Mouse (Mus musculus) megakaryocyte, embryonic 14.5 days (primary cell): ENCODE measurements around the gene Satb1. TPM values are rescaled to one million over a fixed set of nuclear protein-coding genes. Genes with fewer than 3 reads are reported as not detected.

ENCODE experiments used
- H3K27me3 ChIP-seq: replicated peaks from 2 replicates; pipeline ENCODE3; 2012; ENCODE audit warnings: inconsistent platforms
- H3K36me3 ChIP-seq: replicated peaks from 2 replicates; pipeline ENCODE3; 2012; ENCODE audit warnings: low read length, inconsistent platforms, mixed read lengths
- H3K4me1 ChIP-seq: 2 replicates; pipeline ENCODE4 v1.6.1; 2012; ENCODE audit warnings: inconsistent platforms
- H3K4me3 ChIP-seq: replicated peaks from 2 replicates; pipeline ENCODE3; 2012; ENCODE audit warnings: moderate library complexity, mild to moderate bottlenecking, inconsistent platforms
- H3K9me3 ChIP-seq: 2 replicates; pipeline ENCODE4 v1.6.1; 2012; ENCODE audit warnings: inconsistent platforms
- FLI1 ChIP-seq: IDR thresholded peaks from 2 replicates; pipeline ENCODE4 v1.6.1; 2012; ENCODE audit warnings: low read length, inconsistent platforms, mixed read lengths
- GATA1 ChIP-seq: IDR thresholded peaks from 3 replicates; pipeline ENCODE4 v1.6.1; 2012; ENCODE audit warnings: mixed read lengths, low read length, inconsistent platforms, borderline replicate concordance
- polyA plus RNA-seq: library from polyadenylated mRNA; stranded (reverse); fragments of >175 nt; gene quantifications from 2 replicates; pipeline ENCODE4 v1.2.3, GENCODE M21; 2012; ENCODE audit warnings: low replicate concordance; ENCODE audit not compliant: insufficient read depth

The Satb1 gene
- polyA plus RNA-seq, 1 experiment: 0.46 TPM

- no peaks in the 10 kb centered on the region for H3K36me3 ChIP-seq
- no peak overlapping the region for H3K4me3 ChIP-seq
- H3K27me3 ChIP-seq: no peaks in the 10 kb centered on the region
- no peak for TF ChIP-seq GATA1
- no peak for TF ChIP-seq FLI1
- no peaks in the 10 kb centered on the region for H3K4me1 ChIP-seq
- H3K9me3 ChIP-seq: no peaks in the 10 kb centered on the region
Observed at GRCm38 (mm10) chr17:51752142-51752541, 80.9 kb downstream of the Satb1 start.

GRCm38 (mm10) chr17:51747204-51747603 is 85.9 kb downstream of the Satb1 start:
- Histone ChIP-seq H3K9me3 (peaks cover 13% of the 10 kb centered on the region; the same call in 1 of the 2 replicates), H3K4me3 (no peak overlapping the region), H3K27me3 (no peaks in the 10 kb centered on the region), H3K36me3 (no peaks in the 10 kb centered on the region), H3K4me1 (no peaks in the 10 kb centered on the region)
- TF ChIP-seq GATA1 (no peak), FLI1 (no peak)

GRCm38 (mm10) chr17:51742502-51742901 is 90.6 kb downstream of the Satb1 start:
- Histone ChIP-seq H3K9me3 (peaks cover 13% of the 10 kb centered on the region; the same call in 1 of the 2 replicates), H3K27me3 (no peaks in the 10 kb centered on the region), H3K36me3 (no peaks in the 10 kb centered on the region), H3K4me3 (no peak overlapping the region), H3K4me1 (no peaks in the 10 kb centered on the region)
- TF ChIP-seq GATA1: no peak
- TF ChIP-seq FLI1: no peak

DNA sequence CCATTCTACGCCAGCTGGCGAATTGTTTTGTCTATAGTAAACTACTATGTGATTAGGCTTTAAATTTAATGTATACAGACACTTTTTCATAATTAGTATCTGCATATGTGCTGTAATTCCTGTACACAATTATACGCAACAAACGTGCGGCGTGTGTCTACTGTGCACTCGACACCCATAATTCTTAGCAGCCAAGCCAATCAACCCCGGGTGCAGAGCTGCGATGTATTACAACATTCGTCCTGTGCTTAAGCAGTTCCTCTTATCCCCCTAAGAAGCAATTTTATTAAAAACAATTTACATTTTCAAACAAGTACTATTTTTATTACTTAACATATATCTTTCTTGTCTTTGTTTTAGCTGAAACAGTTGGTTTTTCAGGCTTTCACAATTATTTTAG is 92.0 kb downstream of the Satb1 start:
- H3K9me3 ChIP-seq: peaks cover 13% of the 10 kb centered on the region; the same call in 1 of the 2 replicates
- H3K27me3 ChIP-seq: no peaks in the 10 kb centered on the region
- no peaks in the 10 kb centered on the region for H3K36me3 ChIP-seq
- no peak overlapping the region for H3K4me3 ChIP-seq
- TF ChIP-seq GATA1: no peak
- H3K4me1 ChIP-seq: no peaks in the 10 kb centered on the region

DNA sequence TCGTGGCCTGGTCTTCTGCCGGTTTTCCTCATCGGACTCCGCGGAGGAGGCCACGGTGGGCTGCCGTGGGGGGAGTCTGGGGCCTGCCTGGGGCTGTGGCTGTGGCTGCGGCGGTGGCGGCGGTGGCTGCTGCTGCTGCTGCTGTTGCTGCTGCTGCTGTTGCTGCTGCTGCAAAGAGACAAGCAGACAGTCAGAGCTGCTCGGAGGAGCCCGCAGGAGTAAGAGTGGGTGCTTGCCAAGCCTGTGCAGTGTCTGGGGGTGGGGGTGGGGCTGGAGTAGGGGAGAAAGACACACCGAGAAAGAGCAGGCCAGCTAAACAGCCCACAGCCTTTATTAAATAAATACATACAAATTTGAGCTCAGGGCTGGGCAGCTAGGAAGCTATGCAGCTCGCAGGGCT is 92.8 kb downstream of the Satb1 start:
- Histone ChIP-seq H3K4me1 (no peaks in the 10 kb centered on the region), H3K36me3 (no peaks in the 10 kb centered on the region), H3K27me3 (no peaks in the 10 kb centered on the region), H3K9me3 (peaks cover 13% of the 10 kb centered on the region; the same call in 1 of the 2 replicates), H3K4me3 (no peak overlapping the region)
- TF ChIP-seq FLI1 (no peak), GATA1 (no peak)

DNA sequence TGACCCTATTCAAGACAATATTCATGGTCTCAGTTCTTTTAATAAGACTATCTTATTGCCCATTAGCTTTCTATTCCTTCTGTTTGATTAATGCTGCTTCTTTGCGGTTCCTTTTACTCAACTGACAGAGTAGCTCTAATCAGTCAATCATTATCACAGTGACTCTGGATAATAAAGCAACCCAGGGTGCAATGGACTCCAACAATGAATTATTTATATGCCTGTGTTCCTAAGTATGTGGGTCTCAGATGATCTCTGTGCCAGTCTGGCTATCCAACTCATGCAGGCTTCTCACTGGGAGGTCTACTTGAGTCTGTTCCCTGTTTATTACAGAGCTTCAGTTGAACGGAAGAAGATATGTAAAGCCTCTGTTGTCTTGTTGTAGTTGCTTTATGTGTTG is 108.6 kb downstream of the Satb1 start:
- Histone ChIP-seq H3K36me3 (no peaks in the 10 kb centered on the region), H3K4me3 (no peak overlapping the region), H3K4me1 (no peaks in the 10 kb centered on the region), H3K9me3 (no peaks in the 10 kb centered on the region), H3K27me3 (no peaks in the 10 kb centered on the region)
- no peak for TF ChIP-seq GATA1
- no peak for TF ChIP-seq FLI1

DNA sequence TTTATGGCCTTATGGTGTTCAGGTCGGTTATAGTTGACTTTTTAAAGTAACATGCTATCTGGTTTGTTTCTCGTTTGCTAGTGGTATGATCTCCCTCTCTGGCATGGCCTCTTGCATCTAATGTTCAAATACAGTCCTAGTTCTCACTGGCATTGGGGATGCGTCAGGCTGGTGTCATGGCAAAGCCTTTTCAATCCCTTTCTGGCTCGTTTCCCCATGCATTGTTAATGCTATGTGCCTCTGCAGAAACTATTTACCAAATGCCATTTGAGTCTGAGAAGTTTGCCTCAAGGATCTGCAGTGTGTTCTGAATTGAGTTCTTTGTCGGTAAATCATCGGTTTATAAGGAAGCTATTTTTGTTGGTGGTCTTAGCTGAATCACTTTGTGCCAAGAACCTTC is 137.4 kb downstream of the Satb1 start:
- Histone ChIP-seq H3K9me3 (no peaks in the 10 kb centered on the region), H3K27me3 (no peaks in the 10 kb centered on the region), H3K4me3 (no peak overlapping the region), H3K4me1 (no peaks in the 10 kb centered on the region), H3K36me3 (no peaks in the 10 kb centered on the region)
- TF ChIP-seq FLI1: no peak
- no peak for TF ChIP-seq GATA1

DNA sequence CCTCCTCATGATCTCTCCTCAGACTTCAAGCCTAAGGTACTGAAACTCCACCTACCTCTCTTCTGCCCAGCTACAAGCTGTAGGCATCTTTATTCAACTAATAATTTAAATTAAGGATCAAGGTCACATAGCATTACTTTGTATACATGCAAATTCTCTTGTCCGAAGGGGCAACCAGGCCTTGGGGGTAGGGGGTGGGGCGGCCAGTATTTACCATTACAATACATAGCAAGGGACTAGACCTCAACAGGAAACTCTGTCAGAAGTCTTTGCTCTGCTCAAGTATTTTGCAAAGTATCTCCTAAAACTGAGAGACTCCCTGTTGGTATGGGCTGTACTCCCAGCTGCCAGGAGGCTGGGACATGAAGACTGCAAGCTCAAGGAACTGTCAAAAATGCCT is 137.8 kb downstream of the Satb1 start:
- no peaks in the 10 kb centered on the region for H3K36me3 ChIP-seq
- no peaks in the 10 kb centered on the region for H3K27me3 ChIP-seq
- no peak for TF ChIP-seq GATA1
- TF ChIP-seq FLI1: no peak

GRCm38 (mm10) chr17:51690526-51690925 is 142.6 kb downstream of the Satb1 start:
- TF ChIP-seq GATA1 (no peak), FLI1 (no peak)
- no peak overlapping the region for H3K4me3 ChIP-seq
- H3K36me3 ChIP-seq: no peaks in the 10 kb centered on the region
- H3K27me3 ChIP-seq: no peaks in the 10 kb centered on the region
- H3K9me3 ChIP-seq: no peaks in the 10 kb centered on the region
- H3K4me1 ChIP-seq: no peaks in the 10 kb centered on the region

More for the DNA sequence above, 137.8 kb downstream of the Satb1 start:
- Histone ChIP-seq H3K9me3 (no peaks in the 10 kb centered on the region), H3K4me3 (no peak overlapping the region), H3K4me1 (no peaks in the 10 kb centered on the region)

DNA sequence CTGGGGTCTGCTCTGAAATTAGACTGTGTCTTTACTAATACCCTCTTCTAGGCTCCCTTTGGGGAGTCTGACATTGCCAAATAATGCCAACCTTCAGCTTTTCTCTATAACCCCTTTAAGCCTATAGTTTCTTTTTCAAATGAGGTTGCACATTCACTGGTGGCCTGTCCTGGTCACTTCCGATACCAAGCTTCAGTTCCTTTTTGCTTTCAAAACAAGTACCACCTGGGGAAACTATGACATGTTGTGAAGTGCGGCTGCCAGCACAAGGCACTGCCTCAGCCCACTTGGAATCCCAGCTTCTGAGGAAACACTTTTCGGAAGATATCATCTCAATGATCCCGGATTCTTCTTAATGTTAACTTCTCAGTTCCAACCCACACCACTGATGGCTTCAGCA is 145.9 kb downstream of the Satb1 start:
- Histone ChIP-seq H3K9me3 (no peaks in the 10 kb centered on the region), H3K4me3 (no peak overlapping the region), H3K27me3 (no peaks in the 10 kb centered on the region), H3K4me1 (no peaks in the 10 kb centered on the region), H3K36me3 (no peaks in the 10 kb centered on the region)
- TF ChIP-seq GATA1 (no peak), FLI1 (no peak)
